Mouse (Mus musculus) lung, embryonic 15.5 days (tissue): ENCODE measurements around the gene Pacrg. TPM values are rescaled to one million over a fixed set of nuclear protein-coding genes. Genes with fewer than 3 reads are reported as not detected.

Experiments used
- ATAC-seq: fragments of 200-750 bp; cut with Nextera tagmentation; 2 replicates; pipeline ENCODE4 v1.8.0; 2017; ENCODE audit warnings: moderate number of reproducible peaks, borderline replicate concordance; ENCODE audit not compliant: low FRiP score, low TSS enrichment; ENCODE audit errors: extremely low read depth
- H3K27ac ChIP-seq: fragments of 300-500 bp; sonication (generic); 2 replicates; pipeline ENCODE4 v1.5.1; 2015; ENCODE audit warnings: moderate library complexity, mild to moderate bottlenecking, inconsistent platforms
- H3K27me3 ChIP-seq: fragments of 300-500 bp; sonication (generic); 2 replicates; pipeline ENCODE4 v1.6.1; 2015; ENCODE audit warnings: inconsistent platforms
- H3K36me3 ChIP-seq: fragments of 300-500 bp; sonication (generic); 2 replicates; pipeline ENCODE4 v1.6.1; 2015; ENCODE audit warnings: inconsistent platforms
- H3K4me1 ChIP-seq: fragments of 300-500 bp; sonication (generic); 2 replicates; pipeline ENCODE4 v1.6.1; 2015; ENCODE audit warnings: inconsistent platforms
- H3K4me2 ChIP-seq: fragments of 300-500 bp; sonication (generic); 2 replicates; pipeline ENCODE4 v1.6.1; 2015; ENCODE audit warnings: inconsistent platforms, mild to moderate bottlenecking, moderate library complexity
- H3K4me3 ChIP-seq: fragments of 300-500 bp; sonication (generic); 2 replicates; pipeline ENCODE4 v1.5.1; 2015; ENCODE audit warnings: mild to moderate bottlenecking, inconsistent platforms
- H3K9ac ChIP-seq: fragments of 300-500 bp; sonication (generic); 2 replicates; pipeline ENCODE4 v1.6.1; 2015; ENCODE audit warnings: inconsistent platforms
- H3K9me3 ChIP-seq: fragments of 300-500 bp; sonication (generic); 2 replicates; pipeline ENCODE4 v1.6.1; 2016; ENCODE audit warnings: inconsistent platforms
- WGBS: fragments of 180-500 bp; shearing (Covaris S2); methylation state at CpG from one replicate; pipeline ENCODE4 v1.1.7; 2015; 5-methylcytosine and 5-hydroxymethylcytosine counted together
- polyA plus RNA-seq: library from polyadenylated mRNA; unstranded; fragments of >200 nt; fragmentation: Nextera tagmentation; extraction: Ambion mirVana; gene quantifications from 2 replicates; pipeline ENCODE4 v1.2.1, GENCODE M21; 2015

Gene Pacrg
- polyA plus RNA-seq, 1 experiment from 2014 or later: 2.7 TPM

GRCm38 (mm10) chr17:10734733-10735132 lies 105.4 kb downstream of the Pacrg start:
- no peak overlapping the region for H3K9ac ChIP-seq
- no peak overlapping the region for H3K4me2 ChIP-seq
- no peak for ATAC-seq
- H3K27me3 ChIP-seq: no peaks in the 10 kb centered on the region
- WGBS: 76% methylated on average over 6 of the region's 6 CpGs
- no peaks in the 10 kb centered on the region for H3K36me3 ChIP-seq
- H3K4me1 ChIP-seq: 0 out of 2 replicates have a peak, but pooled peaks cover 6% of the 10 kb centered on the region
- H3K9me3 ChIP-seq: no peaks in the 10 kb centered on the region
- H3K4me3 ChIP-seq: no peak overlapping the region
- H3K27ac ChIP-seq: no peak overlapping the region

DNA sequence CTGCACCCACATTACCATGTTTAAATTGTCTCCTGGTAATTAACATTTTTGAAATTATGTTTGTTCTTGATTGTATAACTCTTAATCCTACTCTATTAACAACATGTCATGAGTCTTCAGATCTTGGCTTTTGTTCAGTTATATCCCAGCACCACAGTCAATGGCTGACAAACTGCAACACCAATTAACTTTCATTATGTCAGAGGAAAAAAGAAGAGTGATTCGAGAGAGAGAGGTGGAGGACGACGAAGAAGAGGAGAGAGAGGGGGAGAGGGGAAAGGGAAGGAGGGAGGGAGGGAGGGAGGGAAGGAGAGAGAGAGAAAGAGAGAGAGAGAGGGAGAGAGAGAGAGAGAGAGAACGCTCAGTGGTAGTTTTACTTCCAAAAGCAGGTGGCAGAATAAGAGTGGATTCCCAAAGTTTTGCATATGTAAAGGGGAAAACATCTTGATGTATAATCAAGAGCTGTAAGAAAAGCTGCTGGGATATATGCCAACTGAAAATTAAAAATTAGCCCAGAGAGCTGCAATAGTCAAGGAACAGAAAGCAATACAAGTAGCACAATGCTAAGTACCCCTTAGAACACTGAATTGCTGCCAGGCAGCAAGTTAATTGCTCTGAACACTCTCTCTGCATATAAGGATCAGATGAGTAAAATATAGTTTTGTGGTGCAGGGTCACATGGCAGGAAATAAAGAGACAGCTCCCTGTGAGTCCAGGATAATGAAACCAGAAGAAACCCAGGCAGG lies 107.6 kb downstream of the Pacrg start:
- WGBS: 33% methylated on average over 4 of the region's 4 CpGs
- H3K4me1 ChIP-seq: 0 out of 2 replicates have a peak, but pooled peaks cover 3% of the 10 kb centered on the region
- no peak for ATAC-seq
- no peaks in the 10 kb centered on the region for H3K9me3 ChIP-seq
- H3K4me3 ChIP-seq: no peak overlapping the region
- H3K4me2 ChIP-seq: no peak overlapping the region
- H3K27me3 ChIP-seq: no peaks in the 10 kb centered on the region
- H3K36me3 ChIP-seq: no peaks in the 10 kb centered on the region
- H3K27ac ChIP-seq: no peak overlapping the region
- H3K9ac ChIP-seq: no peak overlapping the region

DNA sequence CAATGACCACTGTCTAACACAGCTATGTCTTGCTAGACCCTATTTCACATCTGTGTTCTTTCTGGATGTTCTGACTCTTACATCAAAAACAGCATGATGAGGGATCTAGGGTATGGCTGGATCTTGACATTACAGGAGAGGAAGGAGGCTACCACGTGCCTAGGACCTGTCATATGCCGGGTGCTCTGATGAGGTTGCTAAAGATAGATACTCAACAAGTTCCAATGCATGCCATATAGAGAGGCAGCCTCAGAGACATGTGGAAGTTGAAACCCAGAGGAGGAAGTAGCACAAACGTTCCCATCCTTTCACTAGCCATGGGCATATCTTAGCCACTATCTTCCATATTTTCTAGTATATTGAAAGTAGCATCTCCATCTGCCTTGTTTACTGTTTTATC lies 115.3 kb downstream of the Pacrg start:
- Histone ChIP-seq H3K36me3 (no peaks in the 10 kb centered on the region), H3K27ac (no peak overlapping the region), H3K4me2 (no peak overlapping the region), H3K9ac (no peak overlapping the region), H3K4me3 (no peak overlapping the region), H3K27me3 (no peaks in the 10 kb centered on the region), H3K9me3 (no peaks in the 10 kb centered on the region), H3K4me1 (no peaks in the 10 kb centered on the region)
- no peak for ATAC-seq
- WGBS: 78% methylated on average over 3 of the region's 3 CpGs

DNA sequence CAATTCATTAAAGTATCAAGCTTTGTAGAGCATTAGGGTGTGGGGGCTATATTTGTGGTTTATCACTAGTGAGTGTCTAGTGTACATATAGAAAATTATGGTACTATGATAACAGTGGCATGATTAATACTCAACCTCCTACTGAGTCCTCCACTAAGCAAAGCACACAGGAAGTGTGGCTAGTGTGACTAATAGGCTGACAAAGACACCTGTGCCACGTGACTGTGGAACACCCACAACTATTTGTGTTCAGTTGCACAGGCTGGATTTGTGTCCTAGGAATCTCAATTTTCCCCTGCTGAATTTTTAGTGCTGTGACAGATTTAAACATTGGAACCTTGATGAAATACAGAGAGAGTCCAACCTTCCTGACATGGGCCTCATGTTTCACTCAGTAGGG lies 118.5 kb downstream of the Pacrg start:
- H3K9ac ChIP-seq: no peak overlapping the region
- H3K4me1 ChIP-seq: no peaks in the 10 kb centered on the region
- 18% methylated on average over 1 of the region's 1 CpGs for WGBS
- H3K4me2 ChIP-seq: no peak overlapping the region
- no peaks in the 10 kb centered on the region for H3K27me3 ChIP-seq
- H3K27ac ChIP-seq: no peak overlapping the region
- H3K9me3 ChIP-seq: no peaks in the 10 kb centered on the region
- no peak for ATAC-seq
- H3K36me3 ChIP-seq: no peaks in the 10 kb centered on the region
- H3K4me3 ChIP-seq: no peak overlapping the region

DNA sequence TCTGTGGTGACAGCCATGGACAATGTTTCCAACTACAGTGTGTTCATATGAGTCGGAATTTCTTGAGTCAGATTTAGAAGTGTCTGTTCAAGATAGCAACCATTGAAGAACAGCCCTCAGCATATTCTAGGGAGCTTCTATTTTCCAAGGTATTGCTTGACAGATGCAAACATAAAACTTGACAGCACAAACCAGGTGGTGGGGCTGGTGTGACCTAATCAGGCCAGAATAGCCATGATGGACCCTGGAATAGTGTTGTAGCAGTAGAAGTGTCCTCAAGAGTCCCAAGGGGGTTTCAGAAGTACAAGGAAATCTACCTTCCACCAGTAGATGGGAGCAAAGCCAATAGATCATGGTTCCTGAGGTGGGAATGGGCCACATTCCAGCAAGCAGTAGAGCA lies 123.0 kb downstream of the Pacrg start:
- Histone ChIP-seq H3K27ac (no peak overlapping the region), H3K4me2 (no peak overlapping the region), H3K36me3 (no peaks in the 10 kb centered on the region), H3K9ac (no peak overlapping the region), H3K4me1 (no peaks in the 10 kb centered on the region), H3K4me3 (no peak overlapping the region), H3K9me3 (no peaks in the 10 kb centered on the region), H3K27me3 (no peaks in the 10 kb centered on the region)
- 78% methylated on average over 1 of the region's 1 CpGs for WGBS
- no peak for ATAC-seq

DNA sequence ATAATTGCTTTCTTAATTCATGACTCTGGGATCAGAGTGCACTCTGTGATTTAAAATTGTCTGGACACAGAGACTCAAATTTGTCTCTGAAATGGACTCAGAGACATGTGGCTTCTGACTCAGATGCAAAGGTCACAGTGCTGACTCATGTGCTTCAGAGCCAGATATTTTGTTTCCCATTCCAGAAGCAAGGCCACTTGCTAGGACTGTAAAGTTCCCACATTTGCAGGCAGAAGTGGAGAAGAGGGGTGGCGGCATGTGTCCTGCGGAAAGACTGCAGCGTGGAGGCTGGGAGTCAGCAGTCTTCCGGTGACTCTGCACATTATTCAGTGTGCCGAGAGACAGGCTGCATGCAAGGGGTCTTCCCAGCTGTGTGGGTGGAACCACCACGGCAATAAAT lies 137.3 kb downstream of the Pacrg start:
- Histone ChIP-seq H3K9me3 (no peaks in the 10 kb centered on the region), H3K4me1 (no peaks in the 10 kb centered on the region), H3K27me3 (no peaks in the 10 kb centered on the region), H3K4me3 (no peak overlapping the region), H3K9ac (no peak overlapping the region), H3K4me2 (no peak overlapping the region), H3K27ac (no peak overlapping the region), H3K36me3 (no peaks in the 10 kb centered on the region)
- no peak for ATAC-seq
- WGBS: 43% methylated on average over 6 of the region's 6 CpGs

- H3K4me1 ChIP-seq: no peaks in the 10 kb centered on the region
- no peaks in the 10 kb centered on the region for H3K9me3 ChIP-seq
- 54% methylated on average over 8 of the region's 8 CpGs for WGBS
- H3K27me3 ChIP-seq: no peaks in the 10 kb centered on the region
- no peak overlapping the region for H3K9ac ChIP-seq
- H3K36me3 ChIP-seq: no peaks in the 10 kb centered on the region
- no peak overlapping the region for H3K4me2 ChIP-seq
- H3K4me3 ChIP-seq: no peak overlapping the region
- H3K27ac ChIP-seq: no peak overlapping the region
- no peak for ATAC-seq
Measured at GRCm38 (mm10) chr17:10698041-10698440, 142.1 kb downstream of the Pacrg start.

DNA sequence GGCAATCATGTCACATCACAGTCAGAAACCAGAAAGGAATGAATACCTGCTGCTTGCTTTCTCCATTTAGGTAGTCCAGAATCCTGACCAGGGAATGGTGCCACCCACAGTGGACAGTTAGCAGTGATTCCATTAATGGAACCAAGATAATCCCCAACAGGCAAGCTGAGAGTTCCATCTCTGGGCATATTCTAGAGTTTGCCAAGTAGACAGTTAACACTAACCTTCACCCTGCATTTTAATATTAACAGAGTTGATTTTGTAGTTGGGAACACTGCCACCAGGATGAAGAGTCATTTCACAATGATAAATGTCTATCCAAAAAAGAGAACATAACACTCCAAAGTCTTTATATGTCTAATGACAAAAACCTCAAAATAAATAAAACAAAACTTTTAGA lies 144.7 kb downstream of the Pacrg start:
- Histone ChIP-seq H3K9me3 (no peaks in the 10 kb centered on the region), H3K4me2 (no peak overlapping the region), H3K27ac (no peak overlapping the region), H3K27me3 (no peaks in the 10 kb centered on the region), H3K4me1 (no peaks in the 10 kb centered on the region), H3K36me3 (no peaks in the 10 kb centered on the region), H3K4me3 (no peak overlapping the region), H3K9ac (no peak overlapping the region)
- ATAC-seq: no peak

- H3K27ac ChIP-seq: no peak overlapping the region
- H3K9ac ChIP-seq: no peak overlapping the region
- H3K9me3 ChIP-seq: no peaks in the 10 kb centered on the region
- no peak overlapping the region for H3K4me2 ChIP-seq
- H3K4me3 ChIP-seq: no peak overlapping the region
- no peaks in the 10 kb centered on the region for H3K27me3 ChIP-seq
- 71% methylated on average over 4 of the region's 4 CpGs for WGBS
- no peaks in the 10 kb centered on the region for H3K4me1 ChIP-seq
- no peaks in the 10 kb centered on the region for H3K36me3 ChIP-seq
- ATAC-seq: no peak
Measured at GRCm38 (mm10) chr17:10677098-10677497, 163.0 kb downstream of the Pacrg start.

DNA sequence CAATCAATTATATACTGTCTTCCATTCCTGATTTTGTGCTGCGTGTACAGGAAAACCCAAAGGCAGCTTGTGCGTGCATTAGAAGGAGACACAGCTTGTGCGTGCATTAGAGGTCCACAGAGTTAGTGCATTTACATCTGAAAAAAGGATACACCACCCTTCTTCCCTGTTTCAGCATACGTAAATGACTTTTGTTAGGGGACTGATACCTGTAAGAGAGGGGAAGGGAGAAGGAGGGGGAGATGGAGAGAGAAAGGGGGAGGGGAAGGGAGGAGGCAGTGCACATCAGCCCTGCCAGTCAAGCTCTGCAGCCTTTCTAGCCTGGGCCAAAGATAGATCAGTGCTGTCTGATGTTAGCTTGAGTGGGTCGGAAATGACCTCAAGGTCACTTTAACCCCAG lies 164.6 kb downstream of the Pacrg start:
- Histone ChIP-seq H3K27ac (no peak overlapping the region), H3K4me1 (no peaks in the 10 kb centered on the region), H3K9me3 (no peaks in the 10 kb centered on the region), H3K27me3 (no peaks in the 10 kb centered on the region), H3K4me3 (no peak overlapping the region), H3K9ac (no peak overlapping the region), H3K36me3 (no peaks in the 10 kb centered on the region), H3K4me2 (no peak overlapping the region)
- no peak for ATAC-seq
- WGBS: 81% methylated on average over 5 of the region's 5 CpGs

DNA sequence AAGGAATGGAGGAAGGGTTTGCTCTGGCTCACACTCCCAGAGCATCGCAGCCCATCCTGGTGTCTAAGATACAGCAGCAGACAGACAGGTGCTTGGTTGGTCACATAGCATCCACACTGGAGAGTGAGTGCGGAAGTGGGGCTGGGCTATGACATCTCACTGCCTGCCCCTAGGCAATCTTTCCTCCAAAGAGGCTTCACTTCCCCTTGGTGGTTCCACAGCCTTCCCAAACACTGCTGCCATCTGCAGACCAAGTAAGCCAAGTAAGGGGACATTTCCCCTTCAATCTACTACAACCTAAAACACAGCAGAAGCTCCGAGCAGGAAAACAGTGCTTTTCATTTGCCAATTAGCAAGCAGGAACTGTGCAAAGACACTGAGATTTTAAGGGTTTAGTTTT lies 165.1 kb downstream of the Pacrg start:
- H3K4me3 ChIP-seq: no peak overlapping the region
- WGBS: 65% methylated on average over 3 of the region's 3 CpGs
- no peak overlapping the region for H3K9ac ChIP-seq
- no peaks in the 10 kb centered on the region for H3K9me3 ChIP-seq
- no peaks in the 10 kb centered on the region for H3K4me1 ChIP-seq
- no peaks in the 10 kb centered on the region for H3K27me3 ChIP-seq
- no peak overlapping the region for H3K4me2 ChIP-seq
- no peak overlapping the region for H3K27ac ChIP-seq
- ATAC-seq: no peak
- no peaks in the 10 kb centered on the region for H3K36me3 ChIP-seq

DNA sequence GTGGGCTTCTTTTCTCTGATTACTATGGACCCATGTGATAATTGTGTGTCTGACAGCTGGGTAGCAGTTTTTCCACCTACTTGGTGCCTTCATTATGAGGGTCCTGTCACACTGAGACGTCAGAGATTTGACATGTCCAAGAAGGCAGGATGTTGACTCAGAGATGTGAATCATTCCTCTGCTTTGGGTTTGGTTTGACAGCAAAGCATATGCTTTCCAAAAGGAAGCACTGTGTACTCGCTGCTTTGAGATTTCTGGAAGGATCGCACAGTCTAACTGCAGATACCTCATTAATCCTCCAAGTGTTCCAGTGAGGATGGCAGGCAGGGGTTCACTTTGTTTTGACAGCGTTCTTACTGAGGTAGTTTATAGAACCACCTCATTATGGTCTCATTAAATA lies 178.8 kb downstream of the Pacrg start:
- H3K9ac ChIP-seq: no peak overlapping the region
- no peak for ATAC-seq
- no peaks in the 10 kb centered on the region for H3K27me3 ChIP-seq
- 40% methylated on average over 4 of the region's 4 CpGs for WGBS
- H3K36me3 ChIP-seq: no peaks in the 10 kb centered on the region
- H3K4me1 ChIP-seq: no peaks in the 10 kb centered on the region
- no peaks in the 10 kb centered on the region for H3K9me3 ChIP-seq
- H3K27ac ChIP-seq: no peak overlapping the region
- no peak overlapping the region for H3K4me2 ChIP-seq
- no peak overlapping the region for H3K4me3 ChIP-seq

DNA sequence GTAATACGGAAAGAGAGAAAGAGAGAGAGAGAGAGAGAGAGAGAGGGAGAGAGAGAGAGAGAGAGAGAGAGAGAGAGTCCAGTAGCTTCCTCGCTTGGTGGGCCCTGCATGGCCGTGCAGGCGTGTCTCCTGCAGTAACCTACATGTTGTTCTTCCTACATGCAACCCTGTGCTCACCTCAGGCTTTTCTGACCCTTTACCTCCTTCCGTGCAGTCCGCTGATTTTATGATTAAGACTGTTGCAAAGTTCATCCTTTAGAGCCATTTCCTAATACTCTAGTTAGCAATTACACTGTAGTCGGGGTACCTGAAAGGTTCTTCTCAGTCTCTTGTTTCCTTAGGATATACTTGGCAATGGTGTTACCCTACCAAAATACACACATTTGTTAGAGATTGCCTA lies 196.5 kb downstream of the Pacrg start:
- Histone ChIP-seq H3K4me2 (no peak overlapping the region), H3K4me3 (no peak overlapping the region), H3K27me3 (no peaks in the 10 kb centered on the region), H3K4me1 (no peaks in the 10 kb centered on the region), H3K27ac (no peak overlapping the region), H3K9me3 (no peaks in the 10 kb centered on the region), H3K36me3 (no peaks in the 10 kb centered on the region), H3K9ac (no peak overlapping the region)
- ATAC-seq: no peak
- 87% methylated on average over 7 of the region's 7 CpGs for WGBS
